Mouse (Mus musculus) cerebral cortex, adult 2 months (tissue): ENCODE measurements around the gene Tpx2.

Experiments used
- WGBS: fragments of 180-500 bp; shearing (Covaris S2); methylation state at CpG from one replicate; pipeline ENCODE4 v1.1.7; 2018; 5-methylcytosine and 5-hydroxymethylcytosine counted together

Tpx2 gene

GRCm38 (mm10) chr2:152878239-152878638 lies 30.5 kb downstream of the Tpx2 start:
- WGBS, result 92% methylated on average over 3 of the region's 3 CpGs

DNA sequence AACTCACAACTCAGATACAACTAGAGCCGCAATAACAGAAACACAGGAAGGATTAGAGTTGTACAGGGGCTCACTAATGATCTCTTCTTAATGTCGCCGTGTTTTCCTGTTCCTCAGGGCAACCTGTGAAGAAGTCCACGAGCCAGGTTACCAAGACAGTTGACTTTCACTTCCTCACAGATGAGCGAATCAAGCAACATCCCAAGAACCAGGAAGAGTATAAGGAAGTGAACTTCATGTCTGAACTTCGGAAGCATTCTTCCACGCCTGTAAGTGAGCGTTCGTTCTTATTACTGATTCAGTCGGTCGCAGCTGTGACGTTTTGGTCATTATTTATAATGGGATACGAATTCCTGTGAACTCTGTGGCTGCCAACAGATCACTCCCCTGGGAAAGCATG lies 33.1 kb downstream of the Tpx2 start:
- 89% methylated on average over 13 of the region's 13 CpGs for WGBS

DNA sequence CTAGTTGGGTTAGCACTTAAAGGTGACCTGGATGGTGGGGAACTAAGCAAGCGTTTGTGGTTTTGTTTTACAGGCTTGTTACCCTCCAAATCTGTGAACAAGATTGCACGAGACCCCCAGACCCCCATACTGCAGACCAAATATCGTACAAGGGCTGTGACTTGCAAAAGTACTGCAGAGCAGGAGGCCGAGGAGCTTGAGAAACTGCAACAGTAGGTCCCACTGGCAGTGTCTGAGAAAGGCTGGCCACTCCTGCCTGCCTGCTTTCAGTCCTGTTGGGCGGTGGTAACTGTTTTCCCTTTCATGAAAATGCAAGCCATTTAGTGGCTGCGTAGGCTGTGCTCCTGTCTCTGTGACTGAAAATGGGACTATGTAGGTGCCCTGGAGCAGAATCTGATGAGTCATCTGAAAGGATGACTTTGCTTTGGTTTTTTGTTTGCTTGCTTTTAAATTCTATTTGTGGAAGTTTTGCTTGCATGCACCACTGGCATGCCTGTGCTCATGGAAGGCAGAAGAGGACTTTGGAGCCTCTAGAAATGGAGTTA lies 36.4 kb downstream of the Tpx2 start:
- 76% methylated on average over 6 of the region's 6 CpGs for WGBS

DNA sequence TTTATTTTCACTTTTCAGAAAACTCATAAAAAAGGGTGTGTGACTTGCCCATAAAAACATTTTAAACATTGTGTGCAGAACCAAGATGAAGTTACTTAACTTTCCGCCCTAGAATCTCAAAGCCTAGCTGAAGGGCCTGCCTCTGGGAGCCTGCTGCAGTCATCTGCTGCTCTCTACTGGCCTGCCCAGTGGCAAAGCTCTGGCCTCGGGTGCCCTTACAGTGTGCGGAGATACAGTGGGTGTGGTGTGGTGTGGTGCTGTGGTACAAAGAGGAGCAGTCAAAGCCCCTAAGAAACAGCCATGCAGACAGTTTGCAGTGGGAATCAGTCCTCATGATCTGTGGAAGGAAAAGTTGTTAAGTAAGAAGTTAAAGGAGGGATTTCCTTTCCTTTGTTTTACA lies 39.5 kb downstream of the Tpx2 start:
- WGBS, result 81% methylated on average over 3 of the region's 3 CpGs

DNA sequence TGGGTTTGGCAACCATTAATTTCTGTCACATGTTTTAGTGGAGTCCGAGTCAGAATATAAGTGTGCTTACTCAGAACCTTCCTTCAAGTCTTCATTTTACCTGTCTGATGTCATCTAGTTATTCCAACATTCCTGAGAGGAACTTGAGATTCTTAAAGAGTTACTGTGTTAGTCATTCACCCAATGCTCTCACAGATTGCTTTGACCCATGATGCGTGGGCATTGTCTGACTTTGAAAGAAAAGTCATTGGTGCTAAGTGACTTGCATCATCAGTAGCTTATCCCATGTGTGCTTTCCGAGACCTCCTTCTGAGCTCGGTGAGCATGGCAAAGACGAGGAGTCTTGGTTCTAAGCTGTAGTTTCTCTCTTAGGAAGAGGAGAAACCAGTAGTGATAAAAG lies 41.0 kb downstream of the Tpx2 start:
- WGBS, result 95% methylated on average over 5 of the region's 5 CpGs

- WGBS, result 77% methylated on average over 9 of the region's 9 CpGs
Observed at GRCm38 (mm10) chr2:152895834-152896233, 48.1 kb downstream of the Tpx2 start.

DNA sequence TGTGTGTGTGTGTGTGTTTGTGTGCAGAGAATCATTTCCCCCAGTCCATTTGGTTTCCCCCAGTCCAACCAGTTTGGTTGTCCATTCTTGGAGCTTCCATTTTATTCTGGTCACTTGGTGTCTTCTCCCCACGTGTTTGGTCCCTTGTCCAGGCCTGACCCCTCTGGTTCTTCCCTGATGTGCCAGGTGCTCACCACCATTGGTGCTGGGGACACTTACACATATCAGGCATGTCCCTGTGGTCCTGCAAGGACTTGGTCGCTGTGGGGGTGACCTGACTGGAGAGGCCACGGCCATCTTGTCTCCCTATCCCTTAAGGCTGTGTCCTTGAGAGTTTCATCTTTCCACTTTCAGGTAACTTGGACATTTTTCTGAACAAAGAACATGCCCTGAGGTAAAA lies 49.2 kb downstream of the Tpx2 start:
- WGBS, result 89% methylated on average over 3 of the region's 3 CpGs

DNA sequence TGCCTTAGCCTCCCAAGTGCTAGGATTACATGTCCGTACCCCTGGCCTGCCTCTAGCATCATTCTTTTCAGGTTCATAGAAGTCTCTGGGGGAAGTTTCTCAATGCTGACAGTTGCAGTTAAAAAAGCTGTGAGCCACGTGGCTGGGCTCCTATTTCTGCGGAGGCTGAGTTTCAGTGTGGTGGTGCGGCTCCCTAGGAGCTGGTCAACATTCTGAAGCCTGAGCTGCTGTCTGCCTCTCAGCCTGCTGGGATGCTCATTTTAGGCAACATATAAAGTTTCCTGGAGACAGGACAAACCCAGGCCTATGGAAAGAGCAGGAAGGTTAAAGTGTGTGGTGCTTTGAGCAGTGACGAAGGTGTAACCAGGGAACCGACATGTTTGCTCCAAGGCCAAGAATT lies 51.2 kb downstream of the Tpx2 start:
- WGBS, result 61% methylated on average over 6 of the region's 6 CpGs

DNA sequence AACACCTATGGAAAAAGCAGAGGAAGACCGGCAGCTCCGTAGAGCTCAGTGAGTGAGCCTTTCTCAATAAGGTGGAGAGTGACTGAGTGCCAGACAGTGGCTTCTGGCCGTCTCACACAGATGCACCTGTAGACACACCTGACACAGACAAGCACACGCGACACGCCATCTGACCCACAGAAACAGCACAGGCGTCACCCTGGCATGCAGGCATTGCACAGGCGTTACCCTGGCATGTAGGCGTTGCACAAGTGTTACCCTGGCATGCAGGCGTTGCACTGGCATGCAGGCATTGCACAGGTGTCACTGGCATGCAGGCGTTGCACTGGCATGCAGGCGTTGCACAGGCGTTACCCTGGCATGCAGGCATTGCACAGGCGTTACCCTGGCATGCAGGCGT lies 53.5 kb downstream of the Tpx2 start:
- 95% methylated on average over 15 of the region's 15 CpGs for WGBS

- WGBS, result 53% methylated on average over 3 of the region's 3 CpGs
Observed at GRCm38 (mm10) chr2:152902658-152903057, 54.9 kb downstream of the Tpx2 start.

DNA sequence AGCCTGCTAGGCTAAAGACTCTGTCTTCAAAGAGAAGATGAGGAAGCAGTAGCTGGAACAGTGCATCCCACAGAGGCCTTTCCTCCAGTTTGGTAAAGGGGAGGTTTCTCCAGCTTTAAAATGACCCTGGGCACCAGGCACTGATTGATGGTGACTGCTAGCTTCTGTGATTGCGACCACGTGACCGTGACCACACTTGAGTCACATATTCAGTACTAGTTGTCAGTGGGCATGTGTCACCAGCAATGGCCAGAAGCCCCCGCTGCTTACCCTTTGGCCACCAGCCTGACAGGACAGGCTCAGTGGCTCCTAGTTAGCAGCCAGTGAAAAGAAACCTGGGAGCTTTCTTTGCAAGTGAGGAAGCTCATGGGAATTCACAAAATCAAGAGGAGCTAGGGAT lies 55.8 kb downstream of the Tpx2 start:
- WGBS, result 90% methylated on average over 4 of the region's 4 CpGs

DNA sequence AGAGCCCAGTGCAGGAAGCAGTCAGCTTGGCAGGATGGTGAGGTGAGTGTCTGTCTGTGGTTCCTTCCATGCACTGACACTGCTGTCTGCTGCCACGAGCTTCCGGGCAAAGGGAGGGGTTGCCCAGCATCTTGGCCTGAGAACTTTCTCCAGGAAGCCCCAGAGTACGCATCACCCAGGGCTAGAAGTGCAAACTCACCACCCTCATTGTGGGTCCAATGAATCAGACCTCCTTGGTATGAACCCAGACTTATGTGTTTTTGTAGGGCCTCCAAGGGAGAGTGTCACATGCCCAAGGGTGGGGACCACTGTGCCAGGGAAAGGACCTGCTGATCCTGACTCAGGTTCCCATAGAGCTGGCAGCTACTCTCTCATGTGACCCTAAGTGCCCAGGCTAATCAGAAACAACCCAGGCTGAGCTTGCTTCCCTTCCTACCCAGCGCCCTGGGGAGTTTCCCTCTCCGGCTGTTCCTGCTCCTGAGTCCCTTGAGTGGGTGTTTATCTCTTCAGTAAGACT lies 56.4 kb downstream of the Tpx2 start:
- 55% methylated on average over 5 of the region's 5 CpGs for WGBS

- 73% methylated on average over 11 of the region's 11 CpGs for WGBS
Observed at GRCm38 (mm10) chr2:152905036-152905829, 57.5 kb downstream of the Tpx2 start.

GRCm38 (mm10) chr2:152906274-152907037 lies 58.7 kb downstream of the Tpx2 start:
- WGBS, result 60% methylated on average over 9 of the region's 9 CpGs

GRCm38 (mm10) chr2:152907114-152907943 lies 59.6 kb downstream of the Tpx2 start:
- WGBS, result 57% methylated on average over 14 of the region's 14 CpGs

DNA sequence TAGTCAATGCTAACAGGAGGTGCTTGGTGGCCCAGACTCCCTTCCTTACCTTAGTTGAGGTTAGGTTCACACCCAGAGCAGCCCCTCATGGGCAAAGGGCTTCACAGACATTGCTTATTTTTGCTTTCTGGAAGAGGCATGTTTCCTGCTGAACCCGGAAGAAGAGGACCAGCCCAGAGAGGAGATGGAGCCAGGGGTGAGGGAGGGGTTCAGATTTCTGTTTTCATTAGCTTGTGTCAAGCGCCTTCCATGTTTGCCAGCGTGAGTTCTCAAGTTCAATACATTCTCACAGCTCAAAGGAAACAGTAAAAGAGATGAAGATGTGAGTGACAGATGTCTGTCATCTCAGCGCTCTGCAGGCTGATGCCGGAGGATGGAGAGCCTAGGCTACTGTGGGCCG lies 62.1 kb downstream of the Tpx2 start:
- WGBS, result 86% methylated on average over 6 of the region's 6 CpGs

- 37% methylated on average over 12 of the region's 12 CpGs for WGBS
Observed at GRCm38 (mm10) chr2:152911031-152911430, 63.3 kb downstream of the Tpx2 start, which contains the start of gene Mylk2. Gene Mylk2, plus strand, starts transcription at chr2:152911352.

- 31% methylated on average over 6 of the region's 6 CpGs for WGBS
Observed at GRCm38 (mm10) chr2:152911432-152911831, 63.7 kb downstream of the Tpx2 start.

DNA sequence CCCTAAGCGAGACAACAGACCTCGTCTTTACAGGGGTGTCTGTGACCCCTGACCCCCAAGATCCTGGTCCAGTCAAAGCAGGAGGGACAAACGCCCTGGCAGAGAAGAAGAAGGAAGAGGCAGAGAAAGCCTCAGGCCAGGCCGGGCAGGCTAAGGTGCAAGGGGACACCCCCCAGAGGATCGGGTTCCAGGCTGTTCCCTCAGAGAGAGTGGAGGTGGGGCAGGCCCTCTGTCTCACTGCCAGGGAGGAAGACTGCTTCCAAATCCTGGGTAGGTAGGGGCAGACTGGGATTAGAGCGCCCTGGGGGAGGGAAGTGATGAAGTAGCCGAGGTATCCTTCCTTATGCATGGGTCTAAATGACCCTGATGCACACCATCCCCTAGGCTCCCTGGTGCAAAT lies 65.7 kb downstream of the Tpx2 start:
- 57% methylated on average over 7 of the region's 7 CpGs for WGBS

DNA sequence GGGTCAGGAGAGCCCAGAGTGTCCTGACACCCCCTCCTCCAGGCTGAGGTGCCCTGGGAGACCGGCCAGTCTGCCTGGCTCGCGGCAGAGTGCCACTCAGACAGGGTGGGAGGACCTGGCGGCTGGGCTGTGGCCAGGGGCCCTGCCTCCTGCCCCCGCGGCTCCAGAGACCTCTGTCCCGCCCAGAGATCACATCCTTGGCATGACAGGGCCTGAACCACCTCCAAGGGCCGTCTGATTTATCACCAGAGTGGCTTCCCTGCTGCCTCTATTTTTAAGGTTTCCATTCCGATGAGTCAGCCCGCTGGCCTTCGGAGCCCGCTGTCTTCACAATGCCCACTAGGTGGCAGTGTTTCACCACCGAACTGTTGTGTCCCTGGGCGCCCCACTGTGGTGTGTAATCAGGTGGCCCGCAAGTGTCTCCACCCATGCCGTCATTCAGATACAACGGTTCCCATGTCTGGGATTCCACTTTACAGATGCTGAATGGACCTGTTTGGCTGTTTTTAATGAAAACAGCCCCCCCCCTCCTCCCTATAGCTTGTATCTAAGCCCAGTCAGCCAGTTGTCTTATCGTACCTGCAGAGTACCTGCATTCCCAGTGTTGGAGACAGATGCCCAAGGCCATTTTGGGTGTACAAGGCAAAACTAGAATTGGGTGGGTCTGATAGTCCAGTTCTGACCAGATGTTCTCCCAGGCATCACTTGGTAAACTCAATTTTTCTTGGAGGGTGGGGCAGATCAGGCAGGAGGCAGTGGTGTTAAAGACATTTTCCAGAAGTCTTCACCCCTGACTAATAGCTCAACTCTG lies 66.8 kb downstream of the Tpx2 start:
- 2% methylated on average over 18 of the region's 18 CpGs for WGBS

GRCm38 (mm10) chr2:152915453-152915852 lies 67.7 kb downstream of the Tpx2 start:
- WGBS, result 77% methylated on average over 4 of the region's 4 CpGs
